Mouse (Mus musculus): Measurements from ENCODE around the gene Kdm3a.

GRCm38 (mm10) chr6:71613225-71613624 lies 19.6 kb downstream of the Kdm3a start:
- TF ChIP-seq CTCF (IDR thresholded peaks at IDR 0.05; ENCODE audit: borderline replicate concordance, extremely low read depth, insufficient read depth, insufficient read length) (no peak), POLR2A (IDR thresholded peaks at IDR 0.05; ENCODE audit: borderline replicate concordance, extremely low read depth, insufficient read depth, insufficient read length, poor library complexity, severe bottlenecking) (no peak)
